Mouse (Mus musculus) neural tube, embryonic 11.5 days (tissue): ENCODE measurements around the gene Prdx2. TPM values are rescaled to one million over a fixed set of nuclear protein-coding genes. Genes with fewer than 3 reads are reported as not detected.

Source experiments
- ATAC-seq: fragments of 200-750 bp; cut with Nextera tagmentation; 2 replicates; pipeline ENCODE4 v1.8.0; 2017; ENCODE audit warnings: moderate number of reproducible peaks, mild to moderate bottlenecking, moderate TSS enrichment, moderate library complexity; ENCODE audit not compliant: insufficient read depth, low FRiP score, low TSS enrichment
- DNase-seq: peaks from one replicate; pipeline ENCODE4 v3.0.0-alpha.2; 2015; ENCODE audit warnings: low spot score
- H3K27ac ChIP-seq: fragments of 300-500 bp; sonication (generic); 2 replicates; pipeline ENCODE4 v1.5.1; 2014; ENCODE audit warnings: low read depth, mild to moderate bottlenecking, low read length
- H3K27me3 ChIP-seq: fragments of 300-500 bp; sonication (generic); 2 replicates; pipeline ENCODE4 v1.6.1; 2014; ENCODE audit warnings: mild to moderate bottlenecking, low read length, mixed read lengths; ENCODE audit not compliant: control insufficient read depth, insufficient read depth
- H3K36me3 ChIP-seq: fragments of 300-500 bp; sonication (generic); 2 replicates; pipeline ENCODE4 v1.6.1; 2014; ENCODE audit warnings: mild to moderate bottlenecking, low read length, moderate library complexity, mixed read lengths; ENCODE audit not compliant: control insufficient read depth, insufficient read depth
- H3K4me1 ChIP-seq: fragments of 300-500 bp; sonication (generic); 2 replicates; pipeline ENCODE4 v1.6.1; 2014; ENCODE audit warnings: low read length, mixed read lengths; ENCODE audit not compliant: control insufficient read depth, insufficient read depth
- H3K4me2 ChIP-seq: fragments of 300-500 bp; sonication (generic); 2 replicates; pipeline ENCODE4 v1.6.1; 2014; ENCODE audit warnings: low read depth, mild to moderate bottlenecking, moderate library complexity
- H3K4me3 ChIP-seq: fragments of 300-500 bp; sonication (generic); 2 replicates; pipeline ENCODE4 v1.5.1; 2014; ENCODE audit warnings: low read depth, low read length
- H3K9ac ChIP-seq: fragments of 300-500 bp; sonication (generic); 2 replicates; pipeline ENCODE4 v1.6.1; 2014; ENCODE audit warnings: mild to moderate bottlenecking, low read length
- H3K9me3 ChIP-seq: fragments of 300-500 bp; sonication (generic); 2 replicates; pipeline ENCODE4 v1.6.1; 2016; ENCODE audit warnings: low read length; ENCODE audit not compliant: control insufficient read depth
- WGBS: fragments of 180-500 bp; shearing (Covaris S2); extraction: QIAGEN DNeasy Blood & Tissue Kit; methylation state at CpG from one replicate; pipeline ENCODE4 v1.1.7; 2014; 5-methylcytosine and 5-hydroxymethylcytosine counted together
- polyA plus RNA-seq: library from polyadenylated mRNA; unstranded; fragments of >200 nt; fragmentation: Nextera tagmentation; extraction: Ambion mirVana; gene quantifications from 2 replicates; pipeline ENCODE4 v1.2.1, GENCODE M21; 2014

Gene Prdx2
- polyA plus RNA-seq, 1 experiment from 2014 or later, result 1,358 TPM

DNA sequence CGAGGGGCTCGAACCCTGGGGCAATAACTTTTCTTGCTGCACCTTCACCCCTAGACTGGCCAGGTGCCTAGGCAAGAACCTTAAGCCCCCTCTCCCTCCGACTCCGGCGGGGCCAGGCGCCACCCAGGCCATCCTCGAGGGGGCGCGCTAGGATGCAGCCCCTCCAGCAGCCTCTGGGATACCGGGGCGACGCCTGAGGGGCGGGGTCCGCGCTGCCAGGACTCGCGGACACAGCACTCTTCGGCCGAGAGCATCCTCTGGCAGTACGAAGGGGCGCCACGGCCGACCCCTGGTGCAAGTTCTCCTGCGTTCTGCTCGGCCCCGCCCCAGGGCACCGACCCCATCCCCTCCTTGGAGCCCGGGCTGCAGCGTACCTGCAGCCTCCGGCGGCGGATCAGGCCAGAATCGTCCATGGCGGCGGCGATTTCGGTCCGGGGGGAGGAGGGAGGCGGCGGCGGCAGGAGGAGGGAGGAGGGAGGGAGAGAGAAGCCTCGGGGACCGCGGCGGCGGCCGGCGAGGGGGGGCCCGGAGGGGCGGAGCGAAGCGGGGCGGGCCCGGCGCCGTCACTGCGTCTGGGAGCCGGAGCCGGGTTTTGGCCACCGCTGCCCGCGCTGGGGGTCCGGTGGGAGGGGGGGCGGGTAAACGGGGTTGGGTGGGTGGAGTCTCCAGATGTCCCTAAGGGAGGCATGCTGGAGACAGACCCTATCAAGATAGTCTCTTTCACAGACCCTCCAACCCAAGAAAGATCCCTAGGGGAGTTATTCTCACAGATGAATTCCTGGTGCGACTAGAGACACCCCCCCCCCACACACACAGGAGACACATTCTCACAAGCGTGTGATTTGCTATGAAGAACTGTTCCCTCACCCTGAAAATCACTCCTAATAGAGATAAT lies 23.5 kb upstream of the Prdx2 start:
- Histone ChIP-seq H3K4me2 (peak overlapping the region; percentile 93), H3K36me3 (no peaks in the 10 kb centered on the region), H3K27ac (no peak overlapping the region), H3K4me1 (peaks cover 8% of the 10 kb centered on the region; the same call in 1 of the 2 replicates), H3K9me3 (no peaks in the 10 kb centered on the region), H3K9ac (peak overlapping the region; percentile 57), H3K4me3 (peak overlapping the region; percentile 56), H3K27me3 (peaks cover 60% of the 10 kb centered on the region)
- peak; percentile 56 for ATAC-seq
- 1% methylated on average over 38 of the region's 67 CpGs for WGBS
- peak; percentile 80 for DNase-seq

DNA sequence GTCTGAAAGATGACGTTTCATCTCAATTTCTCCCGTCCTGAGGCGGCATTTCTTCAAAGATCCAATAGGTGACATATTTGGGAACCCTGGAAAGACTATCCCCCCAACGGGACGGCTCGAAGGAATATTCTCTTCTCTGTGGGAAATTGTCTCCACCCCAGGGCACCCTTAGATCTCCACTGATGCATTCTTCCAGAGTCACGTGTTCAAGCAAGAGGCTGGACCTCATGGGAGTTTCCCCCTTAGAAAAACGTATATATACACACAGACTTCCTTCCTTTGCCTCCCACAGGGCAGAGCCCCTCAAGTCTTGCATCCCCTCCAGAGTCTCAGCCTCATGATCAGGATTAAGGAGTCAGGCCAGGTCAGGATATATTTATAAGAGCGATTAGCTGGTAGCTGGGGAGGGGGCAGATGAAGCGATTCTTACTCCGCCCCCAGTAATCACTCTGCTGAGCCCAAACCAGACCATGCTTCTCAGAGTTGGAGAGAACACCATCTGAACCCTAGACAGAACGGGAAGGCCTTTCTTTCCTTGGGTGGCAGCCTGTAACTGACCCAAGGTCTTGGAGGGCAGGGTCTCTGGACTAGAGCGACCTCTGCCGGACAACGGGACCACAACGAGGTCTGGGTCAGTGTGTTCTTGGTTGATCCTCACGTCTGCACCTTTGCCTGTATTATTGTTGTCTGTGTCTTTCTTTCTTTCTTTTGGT lies 22.7 kb upstream of the Prdx2 start, which contains the start of gene Rtbdn:
TSS of gene Rtbdn (plus strand) at position 464 of the 713 bp plus-strand sequence.
- Histone ChIP-seq H3K4me1 (peaks cover 8% of the 10 kb centered on the region; the same call in 1 of the 2 replicates), H3K27me3 (peaks cover 62% of the 10 kb centered on the region), H3K9ac (peak within 1 kb of the TSS; percentile 57), H3K4me2 (peak within 1 kb of the TSS; percentile 93), H3K9me3 (no peaks in the 10 kb centered on the region), H3K27ac (no peak within 1 kb of the TSS), H3K36me3 (no peaks in the 10 kb centered on the region), H3K4me3 (peak within 1 kb of the TSS; percentile 56)
- ATAC-seq (no peak), DNase-seq (peak; percentile 40)
- WGBS, result 9% methylated on average over 17 of the region's 17 CpGs

DNA sequence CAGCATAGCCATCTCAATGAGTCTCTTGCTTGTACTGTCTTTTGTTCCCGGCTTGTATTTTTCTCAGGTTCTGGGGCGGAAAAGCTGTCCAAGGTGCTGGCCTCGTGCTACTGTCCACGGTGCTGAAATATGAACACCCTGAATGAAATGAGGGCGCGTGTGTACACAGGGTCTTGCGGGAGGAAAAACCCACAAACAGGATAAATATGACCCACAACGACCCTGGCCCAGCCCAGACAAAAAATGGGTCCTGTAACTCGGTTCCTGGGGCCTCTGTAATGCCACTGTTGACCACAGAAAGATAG lies 22.2 kb upstream of the Prdx2 start:
- H3K4me2 ChIP-seq, result no peak overlapping the region
- no peak overlapping the region for H3K9ac ChIP-seq
- no peaks in the 10 kb centered on the region for H3K36me3 ChIP-seq
- no peak overlapping the region for H3K27ac ChIP-seq
- no peak overlapping the region for H3K4me3 ChIP-seq
- ATAC-seq (no peak; the same call in 1 of the 2 replicates), DNase-seq (peak; percentile 63)
- peaks cover 8% of the 10 kb centered on the region; the same call in 1 of the 2 replicates for H3K4me1 ChIP-seq
- 16% methylated on average over 9 of the region's 9 CpGs for WGBS
- peaks cover 67% of the 10 kb centered on the region for H3K27me3 ChIP-seq
- no peaks in the 10 kb centered on the region for H3K9me3 ChIP-seq

DNA sequence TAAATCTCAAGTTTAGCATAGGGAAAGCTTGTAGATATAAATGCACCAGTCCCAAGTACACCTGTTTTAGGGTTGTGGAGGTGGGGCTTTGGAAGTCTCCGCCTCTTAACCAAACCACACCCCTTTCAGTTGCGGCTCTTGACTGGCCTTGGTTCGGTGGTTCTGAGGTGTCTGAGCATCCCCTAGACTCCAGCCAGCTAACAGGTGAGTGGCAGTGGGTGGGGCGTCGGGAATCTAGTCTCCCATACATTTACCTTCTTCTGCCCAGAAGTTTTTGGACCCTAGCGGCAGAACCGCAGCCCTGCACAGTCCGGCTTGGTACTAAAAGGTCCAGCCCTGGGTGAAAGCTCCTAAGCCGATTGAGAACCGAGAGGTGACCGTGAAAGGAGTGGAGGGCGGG lies 19.6 kb upstream of the Prdx2 start:
- no peak overlapping the region for H3K4me3 ChIP-seq
- no peak overlapping the region for H3K9ac ChIP-seq
- peaks cover 6% of the 10 kb centered on the region; the same call in 1 of the 2 replicates for H3K4me1 ChIP-seq
- H3K4me2 ChIP-seq, result no peak overlapping the region
- no peaks in the 10 kb centered on the region for H3K36me3 ChIP-seq
- WGBS, result 20% methylated on average over 12 of the region's 12 CpGs
- peaks cover 51% of the 10 kb centered on the region for H3K27me3 ChIP-seq
- no peaks in the 10 kb centered on the region for H3K9me3 ChIP-seq
- ATAC-seq, result no peak
- DNase-seq, result no peak
- H3K27ac ChIP-seq, result no peak overlapping the region

DNA sequence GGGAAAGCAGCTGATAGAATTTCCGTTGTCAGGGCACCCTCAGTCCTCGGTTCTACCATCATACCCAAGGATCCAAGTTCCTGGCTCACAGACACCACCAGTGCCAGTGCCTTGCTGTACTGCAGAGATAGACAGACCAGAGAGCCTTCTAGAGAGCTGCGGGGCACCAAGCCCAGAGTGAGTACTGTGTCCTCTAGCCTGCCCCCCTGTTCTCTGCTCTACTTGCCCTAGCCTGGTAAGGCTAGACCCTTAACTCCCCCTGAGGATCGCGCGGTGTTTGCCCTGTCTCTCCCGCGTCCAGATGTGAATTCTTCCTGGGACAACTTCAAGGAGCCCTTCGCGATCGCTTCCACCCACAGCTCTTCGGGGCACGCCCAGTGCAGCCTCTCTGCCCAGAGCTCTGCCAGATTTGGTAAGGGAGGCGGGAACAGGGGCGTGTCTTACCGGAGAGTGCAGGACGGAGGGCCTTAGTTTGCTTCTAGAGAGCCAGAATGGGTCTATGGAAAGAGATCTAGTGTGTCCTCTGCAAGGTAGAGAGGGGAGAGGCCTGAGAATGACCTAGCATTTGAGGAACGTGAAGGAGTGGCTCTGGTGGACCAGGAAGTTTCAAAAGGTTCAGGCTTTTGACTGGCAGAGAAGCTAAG lies 16.7 kb upstream of the Prdx2 start:
- no peak for ATAC-seq
- 8% methylated on average over 18 of the region's 18 CpGs for WGBS
- Histone ChIP-seq H3K27ac (no peak overlapping the region), H3K4me2 (no peak overlapping the region), H3K27me3 (peaks cover 25% of the 10 kb centered on the region), H3K4me3 (no peak overlapping the region), H3K9me3 (no peaks in the 10 kb centered on the region), H3K36me3 (no peaks in the 10 kb centered on the region), H3K4me1 (no peaks in the 10 kb centered on the region), H3K9ac (no peak overlapping the region)
- no peak for DNase-seq

DNA sequence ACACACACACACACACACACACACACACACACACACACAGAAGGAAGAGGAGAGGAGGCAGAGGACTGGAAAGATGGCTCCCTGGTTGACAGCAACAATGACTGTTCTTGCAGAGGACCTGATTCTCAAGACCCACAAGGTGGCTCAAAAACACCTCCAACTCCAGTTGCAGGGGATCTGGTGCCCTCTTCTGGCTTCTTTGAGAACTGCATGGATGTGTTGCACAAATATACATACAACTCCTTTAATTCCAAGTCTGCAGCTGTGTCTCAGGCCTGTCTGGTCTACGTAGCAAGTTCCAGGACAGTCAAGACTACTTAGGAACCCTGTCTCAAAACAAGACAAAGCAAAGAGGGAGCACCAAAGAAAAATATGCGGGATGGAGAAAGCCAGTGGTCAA lies 12.6 kb upstream of the Prdx2 start:
- WGBS, result 53% methylated on average over 2 of the region's 2 CpGs
- Histone ChIP-seq H3K9me3 (no peaks in the 10 kb centered on the region), H3K4me3 (no peak overlapping the region), H3K9ac (no peak overlapping the region), H3K4me1 (no peaks in the 10 kb centered on the region), H3K27me3 (0 out of 2 replicates have a peak, but pooled peaks cover 4% of the 10 kb centered on the region), H3K27ac (no peak overlapping the region), H3K4me2 (no peak overlapping the region), H3K36me3 (no peaks in the 10 kb centered on the region)
- ATAC-seq, result no peak
- DNase-seq, result peak; percentile 74

DNA sequence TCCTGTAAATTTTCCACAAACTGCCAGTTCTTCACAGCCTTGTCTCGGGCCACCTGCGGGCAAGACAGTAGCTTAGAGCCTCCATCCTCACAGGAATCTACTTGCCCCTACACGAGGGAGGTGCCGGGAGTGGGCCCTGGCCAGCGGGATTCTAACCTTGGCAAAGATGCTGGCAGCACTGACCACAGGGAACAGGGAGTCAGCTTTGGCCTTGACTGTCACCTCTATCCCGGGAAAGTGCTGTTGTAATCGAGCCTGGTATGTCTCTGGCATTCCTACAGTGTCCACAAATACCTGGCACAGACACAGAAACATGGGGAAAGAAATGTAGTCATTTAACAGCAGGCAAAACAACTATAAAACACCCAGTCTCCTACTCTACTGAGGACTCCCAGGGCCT lies 9.6 kb upstream of the Prdx2 start:
- Histone ChIP-seq H3K36me3 (no peaks in the 10 kb centered on the region), H3K27me3 (no peaks in the 10 kb centered on the region), H3K27ac (no peak overlapping the region), H3K4me1 (peaks cover under 1% of the 10 kb centered on the region), H3K9me3 (no peaks in the 10 kb centered on the region), H3K9ac (no peak overlapping the region), H3K4me2 (no peak overlapping the region), H3K4me3 (no peak overlapping the region)
- WGBS, result 97% methylated on average over 7 of the region's 7 CpGs
- no peak for ATAC-seq
- no peak for DNase-seq

DNA sequence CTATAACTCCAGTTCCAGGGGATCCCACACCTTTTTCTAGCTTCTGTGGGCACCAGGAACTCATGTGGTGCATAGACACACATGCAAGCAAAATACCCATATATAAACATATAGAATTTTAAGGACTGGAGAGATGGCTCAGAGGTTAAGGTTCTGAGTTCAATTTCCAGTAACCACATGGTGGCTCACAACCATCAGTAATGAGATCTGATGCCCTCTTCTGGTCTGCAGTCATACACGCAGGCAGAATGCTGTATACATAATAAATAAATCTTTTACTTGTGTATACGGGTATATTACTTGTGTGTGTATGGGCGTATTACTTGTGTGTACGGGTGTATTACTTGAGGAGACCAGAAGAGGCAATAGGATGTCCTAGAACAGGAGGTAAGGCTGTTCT lies 5.4 kb upstream of the Prdx2 start:
- Histone ChIP-seq H3K9me3 (no peaks in the 10 kb centered on the region), H3K27me3 (no peaks in the 10 kb centered on the region), H3K4me2 (no peak overlapping the region), H3K4me3 (no peak overlapping the region), H3K36me3 (no peaks in the 10 kb centered on the region), H3K27ac (no peak overlapping the region), H3K9ac (no peak overlapping the region), H3K4me1 (peaks cover 8% of the 10 kb centered on the region)
- DNase-seq, result no peak
- 92% methylated on average over 4 of the region's 4 CpGs for WGBS
- ATAC-seq, result no peak
